Mouse (Mus musculus): ENCODE measurements at regions not wholly inside any gene's neighbourhood (a gene's known extent, or its start where the extent isn't known, plus 50 kb on each side); places are given as distances from the start of the nearest gene placed in this dataset.
A peak's percentile ranks its signal among the peaks of the same experiment; 100 is the strongest.

DNA sequence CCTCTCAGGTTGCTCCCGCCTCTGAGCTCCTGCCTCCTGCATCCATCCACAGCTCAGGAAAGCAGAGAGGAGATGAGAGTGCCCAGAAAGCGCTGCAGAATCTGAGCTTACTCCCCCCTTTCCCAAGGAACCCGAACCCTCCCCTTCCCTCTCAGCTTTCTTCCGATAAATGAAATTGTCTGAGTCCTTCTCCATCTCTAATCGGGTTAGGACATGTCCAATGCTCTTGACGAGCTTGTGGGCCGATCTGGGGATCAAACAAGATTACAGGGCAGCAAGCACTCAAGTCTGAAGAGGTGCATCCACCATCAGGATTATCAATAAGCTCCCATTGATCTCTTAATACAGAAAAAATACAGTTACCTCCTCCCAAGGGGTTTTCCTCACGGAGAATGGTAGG, 80.0 kb upstream of the Foxk1 start:
- H3K4me1 ChIP-seq (replicated peaks; ENCODE audit: control insufficient read depth, insufficient read depth, low read length), result no peaks in the 10 kb centered on the region
- ATAC-seq (ENCODE audit: low FRiP score) (no peak), DNase-seq (ENCODE audit: low spot score) (no peak)
- no peak overlapping the region for H3K27ac ChIP-seq (ENCODE audit: low read depth, low read length)
- no peak overlapping the region for H3K4me2 ChIP-seq (replicated peaks; ENCODE audit: low read depth, low read length)
- 75% methylated on average over 8 of the region's 8 CpGs for WGBS
- H3K36me3 ChIP-seq (ENCODE audit: control insufficient read depth, insufficient read depth, low read length), result no peaks in the 10 kb centered on the region
- no peak overlapping the region for H3K4me3 ChIP-seq (ENCODE audit: low read depth, low read length)
- no peaks in the 10 kb centered on the region for H3K27me3 ChIP-seq (ENCODE audit: control insufficient read depth, insufficient read depth, low read length)
- no peak overlapping the region for H3K9ac ChIP-seq (ENCODE audit: low read depth, low read length)
- no peaks in the 10 kb centered on the region for H3K9me3 ChIP-seq (ENCODE audit: control insufficient read depth, low read length)

DNA sequence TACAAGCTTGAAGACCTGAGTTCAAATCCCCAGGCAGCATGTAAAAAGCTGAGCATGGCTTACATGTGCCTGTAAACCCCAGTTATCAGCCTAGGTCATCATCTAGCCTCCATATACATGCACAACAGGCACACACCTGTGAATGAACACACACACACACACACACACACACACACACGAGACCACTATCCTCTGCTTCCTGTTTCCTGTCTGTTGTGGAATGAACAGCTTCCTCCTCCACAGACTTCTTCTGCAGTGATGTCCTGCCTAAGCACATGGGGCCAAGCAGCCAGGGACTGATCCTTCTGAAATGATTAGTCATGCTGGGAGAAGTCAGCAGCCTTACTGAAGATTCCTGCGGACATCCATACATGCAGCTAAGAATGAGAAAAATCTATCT, 76.4 kb upstream of the Foxk1 start:
- H3K9ac ChIP-seq (ENCODE audit: low read depth, low read length), result no peak overlapping the region
- H3K36me3 ChIP-seq (ENCODE audit: control insufficient read depth, insufficient read depth, low read length), result no peaks in the 10 kb centered on the region
- no peak overlapping the region for H3K4me3 ChIP-seq (ENCODE audit: low read depth, low read length)
- 72% methylated on average over 2 of the region's 2 CpGs for WGBS
- no peaks in the 10 kb centered on the region for H3K27me3 ChIP-seq (ENCODE audit: control insufficient read depth, insufficient read depth, low read length)
- ATAC-seq (ENCODE audit: low FRiP score) (no peak), DNase-seq (ENCODE audit: low spot score) (no peak)
- H3K4me1 ChIP-seq (replicated peaks; ENCODE audit: control insufficient read depth, insufficient read depth, low read length), result no peaks in the 10 kb centered on the region
- H3K4me2 ChIP-seq (replicated peaks; ENCODE audit: low read depth, low read length), result no peak overlapping the region
- no peak overlapping the region for H3K27ac ChIP-seq (ENCODE audit: low read depth, low read length)
- no peaks in the 10 kb centered on the region for H3K9me3 ChIP-seq (ENCODE audit: control insufficient read depth, low read length)

DNA sequence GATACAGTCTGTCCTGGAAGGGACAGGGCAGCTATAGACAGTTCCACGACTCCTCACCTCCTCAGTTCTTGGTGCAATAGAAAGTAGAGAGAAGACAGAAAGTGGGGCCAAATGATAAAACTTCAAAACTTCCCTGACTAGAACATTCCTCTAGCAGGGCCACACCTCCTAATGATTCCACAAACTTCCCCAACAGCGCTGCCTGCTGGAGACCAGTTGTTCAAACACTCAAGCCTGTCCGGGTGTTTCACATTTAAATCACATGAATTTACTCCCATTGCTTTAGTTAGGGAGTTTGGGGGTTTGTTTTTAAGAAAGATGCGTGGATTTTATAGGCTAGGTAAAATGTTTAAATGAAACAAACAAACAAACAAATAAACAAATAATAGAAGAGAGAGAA, 75.7 kb upstream of the Foxk1 start:
- Histone ChIP-seq H3K4me3 (ENCODE audit: low read depth, low read length) (no peak overlapping the region), H3K27me3 (ENCODE audit: control insufficient read depth, insufficient read depth, low read length) (no peaks in the 10 kb centered on the region), H3K9ac (ENCODE audit: low read depth, low read length) (no peak overlapping the region), H3K4me2 (replicated peaks; ENCODE audit: low read depth, low read length) (no peak overlapping the region), H3K4me1 (replicated peaks; ENCODE audit: control insufficient read depth, insufficient read depth, low read length) (no peaks in the 10 kb centered on the region), H3K9me3 (ENCODE audit: control insufficient read depth, low read length) (no peaks in the 10 kb centered on the region), H3K36me3 (ENCODE audit: control insufficient read depth, insufficient read depth, low read length) (no peaks in the 10 kb centered on the region), H3K27ac (ENCODE audit: low read depth, low read length) (no peak overlapping the region)
- ATAC-seq (ENCODE audit: low FRiP score), result no peak
- 72% methylated on average over 4 of the region's 4 CpGs for WGBS
- DNase-seq (ENCODE audit: low spot score), result no peak

DNA sequence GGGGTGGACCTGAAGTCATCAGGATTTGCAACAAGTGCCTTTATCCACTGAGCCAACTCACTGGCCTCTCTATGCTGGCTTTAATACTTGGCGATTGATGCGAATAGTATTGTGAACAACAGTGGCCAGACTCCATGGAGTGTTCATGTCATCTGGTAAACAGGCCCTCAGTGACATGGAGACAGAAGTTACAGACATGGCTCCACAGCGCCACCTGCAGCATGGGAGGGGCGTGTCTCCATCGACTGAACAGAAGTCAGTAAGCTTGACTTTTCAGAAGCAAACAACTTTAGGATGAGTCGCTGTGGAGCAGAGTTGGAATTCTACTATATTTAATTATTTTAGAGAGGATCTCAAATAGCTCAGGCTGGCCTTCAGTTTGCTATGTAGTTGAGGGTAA, 74.0 kb upstream of the Foxk1 start:
- H3K4me2 ChIP-seq (replicated peaks; ENCODE audit: low read depth, low read length), result no peak overlapping the region
- H3K4me3 ChIP-seq (ENCODE audit: low read depth, low read length), result no peak overlapping the region
- H3K9ac ChIP-seq (ENCODE audit: low read depth, low read length), result no peak overlapping the region
- no peak for ATAC-seq (ENCODE audit: low FRiP score)
- H3K27me3 ChIP-seq (ENCODE audit: control insufficient read depth, insufficient read depth, low read length), result no peaks in the 10 kb centered on the region
- H3K36me3 ChIP-seq (ENCODE audit: control insufficient read depth, insufficient read depth, low read length), result no peaks in the 10 kb centered on the region
- H3K4me1 ChIP-seq (replicated peaks; ENCODE audit: control insufficient read depth, insufficient read depth, low read length), result no peaks in the 10 kb centered on the region
- DNase-seq (ENCODE audit: low spot score), result peak; percentile 57
- H3K27ac ChIP-seq (ENCODE audit: low read depth, low read length), result no peak overlapping the region
- WGBS, result 66% methylated on average over 6 of the region's 6 CpGs
- H3K9me3 ChIP-seq (ENCODE audit: control insufficient read depth, low read length), result no peaks in the 10 kb centered on the region

DNA sequence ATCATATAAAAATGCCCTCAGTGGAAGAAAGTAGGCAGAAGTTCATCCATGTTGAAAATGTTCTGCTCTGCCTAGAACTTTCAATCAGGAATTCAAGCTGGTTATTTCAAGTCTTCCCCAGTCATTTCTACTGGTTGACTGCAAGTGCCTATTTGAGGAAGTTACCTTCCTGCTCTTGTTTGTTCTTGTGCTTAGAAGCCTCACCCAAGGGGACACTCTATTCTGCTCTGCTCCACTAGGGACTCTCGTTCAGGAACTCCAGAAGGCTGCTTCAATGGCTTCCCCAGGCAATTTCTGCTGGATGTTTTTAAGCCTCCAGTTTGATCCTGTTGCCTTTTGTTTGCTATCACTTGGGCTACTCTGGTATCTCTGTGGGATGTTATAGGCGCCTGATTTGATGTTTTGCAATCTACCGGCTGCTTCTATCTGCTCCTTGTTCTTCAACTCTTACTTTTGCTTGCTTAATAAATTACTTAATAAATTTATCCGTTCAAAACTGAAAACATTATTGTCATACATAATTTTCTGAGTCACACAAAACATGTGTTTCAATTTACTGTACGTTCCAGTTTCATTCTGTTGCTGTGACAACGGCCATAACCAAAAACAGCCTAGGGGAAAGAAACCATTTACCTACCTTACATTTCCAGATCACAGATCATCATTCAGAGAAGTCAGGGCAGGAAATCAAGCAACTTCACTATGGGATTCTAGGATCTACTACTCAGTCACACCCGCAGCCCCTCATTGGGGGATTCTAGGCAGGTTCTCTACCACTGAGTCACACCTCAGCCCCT, 71.4 kb upstream of the Foxk1 start:
- H3K27me3 ChIP-seq (ENCODE audit: control insufficient read depth, insufficient read depth, low read length), result no peaks in the 10 kb centered on the region
- no peak for DNase-seq (ENCODE audit: low spot score)
- no peak overlapping the region for H3K9ac ChIP-seq (ENCODE audit: low read depth, low read length)
- H3K27ac ChIP-seq (ENCODE audit: low read depth, low read length), result no peak overlapping the region
- H3K9me3 ChIP-seq (ENCODE audit: control insufficient read depth, low read length), result no peaks in the 10 kb centered on the region
- no peaks in the 10 kb centered on the region for H3K4me1 ChIP-seq (replicated peaks; ENCODE audit: control insufficient read depth, insufficient read depth, low read length)
- H3K4me3 ChIP-seq (ENCODE audit: low read depth, low read length), result no peak overlapping the region
- WGBS, result 88% methylated on average over 7 of the region's 7 CpGs
- no peak overlapping the region for H3K4me2 ChIP-seq (replicated peaks; ENCODE audit: low read depth, low read length)
- H3K36me3 ChIP-seq (ENCODE audit: control insufficient read depth, insufficient read depth, low read length), result no peaks in the 10 kb centered on the region
- ATAC-seq (ENCODE audit: low FRiP score), result no peak

DNA sequence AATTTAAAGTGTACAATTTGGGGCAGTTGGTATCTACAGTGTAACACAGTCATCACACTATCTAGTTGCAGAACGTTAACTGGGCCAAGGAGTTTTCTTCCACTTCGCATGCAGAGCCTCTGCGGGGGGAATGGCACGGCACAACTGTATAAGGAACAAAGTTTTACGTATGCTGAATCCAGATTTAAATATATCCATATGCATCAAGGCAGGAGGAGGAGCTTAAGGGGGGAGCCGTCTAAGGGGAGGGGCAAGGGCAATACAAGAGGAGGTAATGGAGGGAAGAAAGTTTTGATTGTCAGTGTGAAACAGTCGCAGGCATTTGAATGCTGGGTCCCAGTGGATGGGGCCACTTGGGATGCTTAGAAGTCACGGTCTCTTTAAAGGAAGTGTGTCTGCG, 68.6 kb upstream of the Foxk1 start:
- DNase-seq (ENCODE audit: low spot score), result no peak
- no peaks in the 10 kb centered on the region for H3K9me3 ChIP-seq (ENCODE audit: control insufficient read depth, low read length)
- no peak overlapping the region for H3K4me3 ChIP-seq (ENCODE audit: low read depth, low read length)
- no peaks in the 10 kb centered on the region for H3K4me1 ChIP-seq (replicated peaks; ENCODE audit: control insufficient read depth, insufficient read depth, low read length)
- no peak for ATAC-seq (ENCODE audit: low FRiP score)
- H3K27ac ChIP-seq (ENCODE audit: low read depth, low read length), result no peak overlapping the region
- no peak overlapping the region for H3K4me2 ChIP-seq (replicated peaks; ENCODE audit: low read depth, low read length)
- 60% methylated on average over 9 of the region's 9 CpGs for WGBS
- H3K9ac ChIP-seq (ENCODE audit: low read depth, low read length), result no peak overlapping the region
- H3K27me3 ChIP-seq (ENCODE audit: control insufficient read depth, insufficient read depth, low read length), result no peaks in the 10 kb centered on the region
- no peaks in the 10 kb centered on the region for H3K36me3 ChIP-seq (ENCODE audit: control insufficient read depth, insufficient read depth, low read length)

DNA sequence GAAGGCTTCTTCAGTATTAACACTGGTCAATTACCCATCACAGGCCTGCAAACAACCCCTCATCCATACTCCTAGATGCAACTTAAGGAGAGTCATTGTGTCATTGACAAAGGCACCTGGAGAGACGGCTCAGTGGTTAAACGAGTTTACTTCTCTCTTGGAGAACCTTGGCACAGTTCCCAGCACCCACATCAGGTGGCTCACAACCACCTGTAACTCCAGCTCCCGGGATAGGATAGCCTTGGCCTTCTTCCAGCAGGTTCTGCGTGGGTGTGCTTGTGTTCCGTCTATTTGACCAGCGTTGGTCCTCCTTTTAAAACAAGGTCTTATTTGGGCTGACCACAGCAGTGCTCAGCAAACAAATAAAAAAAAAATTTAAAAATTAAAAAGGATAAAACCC, 63.9 kb upstream of the Foxk1 start:
- Histone ChIP-seq H3K4me3 (ENCODE audit: low read depth, low read length) (no peak overlapping the region), H3K4me1 (replicated peaks; ENCODE audit: control insufficient read depth, insufficient read depth, low read length) (no peaks in the 10 kb centered on the region), H3K9ac (ENCODE audit: low read depth, low read length) (no peak overlapping the region), H3K9me3 (ENCODE audit: control insufficient read depth, low read length) (no peaks in the 10 kb centered on the region), H3K36me3 (ENCODE audit: control insufficient read depth, insufficient read depth, low read length) (no peaks in the 10 kb centered on the region), H3K4me2 (replicated peaks; ENCODE audit: low read depth, low read length) (no peak overlapping the region), H3K27me3 (ENCODE audit: control insufficient read depth, insufficient read depth, low read length) (no peaks in the 10 kb centered on the region), H3K27ac (ENCODE audit: low read depth, low read length) (no peak overlapping the region)
- WGBS, result 91% methylated on average over 6 of the region's 6 CpGs
- ATAC-seq (ENCODE audit: low FRiP score), result no peak
- DNase-seq (ENCODE audit: low spot score), result no peak

DNA sequence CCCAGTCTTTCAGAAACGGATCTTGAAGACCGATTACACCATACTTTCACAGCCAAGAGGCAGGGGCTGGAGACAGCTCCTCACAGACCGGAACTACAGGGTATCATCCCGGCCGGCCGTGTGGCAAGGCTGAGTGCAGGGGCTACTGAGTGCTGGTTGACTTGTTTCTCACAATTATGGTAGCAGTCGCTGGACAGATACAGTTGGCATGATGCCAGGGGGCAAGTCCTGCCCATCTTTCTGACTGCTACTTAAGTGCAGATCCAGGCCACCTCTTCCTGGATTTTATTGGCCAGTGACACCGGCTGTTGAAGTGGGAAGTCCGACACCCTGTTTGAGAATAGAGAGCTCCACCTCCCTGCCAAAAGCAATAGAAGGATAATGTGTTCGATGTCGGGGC, 63.2 kb upstream of the Foxk1 start:
- Histone ChIP-seq H3K27ac (ENCODE audit: low read depth, low read length) (no peak overlapping the region), H3K4me3 (ENCODE audit: low read depth, low read length) (no peak overlapping the region), H3K9me3 (ENCODE audit: control insufficient read depth, low read length) (no peaks in the 10 kb centered on the region), H3K4me2 (replicated peaks; ENCODE audit: low read depth, low read length) (no peak overlapping the region), H3K36me3 (ENCODE audit: control insufficient read depth, insufficient read depth, low read length) (no peaks in the 10 kb centered on the region), H3K4me1 (replicated peaks; ENCODE audit: control insufficient read depth, insufficient read depth, low read length) (no peaks in the 10 kb centered on the region), H3K27me3 (ENCODE audit: control insufficient read depth, insufficient read depth, low read length) (no peaks in the 10 kb centered on the region), H3K9ac (ENCODE audit: low read depth, low read length) (no peak overlapping the region)
- WGBS, result 85% methylated on average over 11 of the region's 11 CpGs
- ATAC-seq (ENCODE audit: low FRiP score), result no peak
- DNase-seq (ENCODE audit: low spot score), result no peak

DNA sequence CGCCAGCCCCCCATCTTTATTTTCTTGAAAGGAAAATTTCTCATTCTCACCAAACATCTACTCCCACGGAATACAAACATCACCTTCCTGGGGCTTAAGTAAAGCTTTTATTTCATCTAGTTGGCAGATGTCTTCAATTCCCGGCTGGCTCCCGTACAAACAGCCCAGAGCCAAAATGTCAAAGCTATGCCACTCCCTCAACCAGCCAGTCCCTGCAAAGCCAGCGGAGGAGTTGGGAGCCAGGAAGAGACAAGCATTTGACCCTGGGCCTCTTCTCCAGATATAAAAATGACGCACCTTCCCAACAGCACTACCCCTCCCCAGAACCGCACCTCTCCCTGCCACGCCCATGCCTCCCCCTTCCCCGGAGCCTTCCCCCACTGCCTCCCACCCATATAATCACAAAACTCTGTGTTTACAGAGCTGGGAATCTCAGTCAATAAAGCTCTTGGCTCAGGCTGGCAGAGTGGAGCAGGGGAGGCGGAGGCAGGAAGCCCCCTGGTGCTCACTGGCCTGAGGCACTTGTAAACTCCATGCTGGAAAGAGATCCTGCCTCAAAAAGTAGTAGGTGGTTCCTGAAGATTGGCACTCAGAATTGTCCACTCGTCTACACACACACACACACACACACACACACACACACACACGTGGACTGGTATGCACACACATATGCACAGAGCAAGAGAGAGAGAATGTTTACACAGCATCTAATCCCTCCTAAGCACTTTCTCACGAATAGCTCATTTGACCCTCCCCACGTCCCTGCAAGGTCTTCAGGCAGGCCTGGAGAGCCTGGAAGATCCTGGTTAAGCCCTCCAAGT, 60.9 kb upstream of the Foxk1 start:
- Histone ChIP-seq H3K27ac (ENCODE audit: low read depth, low read length) (no peak overlapping the region), H3K36me3 (ENCODE audit: control insufficient read depth, insufficient read depth, low read length) (no peaks in the 10 kb centered on the region), H3K4me3 (ENCODE audit: low read depth, low read length) (no peak overlapping the region), H3K4me2 (replicated peaks; ENCODE audit: low read depth, low read length) (no peak overlapping the region), H3K4me1 (replicated peaks; ENCODE audit: control insufficient read depth, insufficient read depth, low read length) (no peaks in the 10 kb centered on the region), H3K27me3 (ENCODE audit: control insufficient read depth, insufficient read depth, low read length) (no peaks in the 10 kb centered on the region), H3K9ac (ENCODE audit: low read depth, low read length) (no peak overlapping the region), H3K9me3 (ENCODE audit: control insufficient read depth, low read length) (no peaks in the 10 kb centered on the region)
- ATAC-seq (ENCODE audit: low FRiP score) (no peak), DNase-seq (ENCODE audit: low spot score) (no peak)
- whole genome bisulfite sequencing, result 73% methylated on average over 14 of the region's 14 CpGs

Measured in hindbrain, embryonic 11.5 days (tissue).